Mouse (Mus musculus) spleen, adult 2 months (tissue): ENCODE measurements around the gene Nek6. TPM values are rescaled to one million over a fixed set of nuclear protein-coding genes. Genes with fewer than 3 reads are reported as not detected.

ENCODE experiments used
- DNase-seq, 2 experiments: peaks; one replicate each; pipeline versions ENCODE4 v3.0.0 to v3.0.0-alpha.2; 2012 to 2021; ENCODE audit warnings: low spot score in 2 of 2, low read depth in 1 of 2
- H3K27ac ChIP-seq: fragments of 200-500 bp; 2 replicates; pipeline ENCODE4 v1.5.1; 2012; ENCODE audit warnings: low read length, inconsistent platforms; ENCODE audit not compliant: insufficient read depth
- H3K27me3 ChIP-seq: fragments of 200-500 bp; 2 replicates; pipeline ENCODE4 v1.6.1; 2012; ENCODE audit warnings: mild to moderate bottlenecking, moderate library complexity, low read length, inconsistent platforms; ENCODE audit not compliant: control insufficient read depth, insufficient read depth
- H3K36me3 ChIP-seq: fragments of 200-500 bp; 2 replicates; pipeline ENCODE4 v1.6.1; 2012; ENCODE audit warnings: mild to moderate bottlenecking, low read length, inconsistent platforms; ENCODE audit not compliant: control insufficient read depth, insufficient read depth
- H3K4me1 ChIP-seq: fragments of 200-500 bp; 2 replicates; pipeline ENCODE4 v1.6.1; 2011; ENCODE audit warnings: inconsistent platforms; ENCODE audit not compliant: control insufficient read depth, insufficient read depth, insufficient read length
- H3K4me3 ChIP-seq: fragments of 200-500 bp; 2 replicates; pipeline ENCODE4 v1.5.1; 2011; ENCODE audit warnings: mild to moderate bottlenecking, inconsistent platforms; ENCODE audit not compliant: insufficient read depth, insufficient read length; ENCODE audit errors: extremely low read depth
- CTCF ChIP-seq: fragments of 200-500 bp; IDR thresholded peaks from 2 replicates; pipeline ENCODE4 v1.5.1; 2011; ENCODE audit warnings: mild to moderate bottlenecking, inconsistent platforms; ENCODE audit not compliant: insufficient read depth, insufficient read length, insufficient replicate concordance; ENCODE audit errors: extremely low read depth
- POLR2A ChIP-seq: fragments of 200-500 bp; IDR thresholded peaks from 2 replicates; pipeline ENCODE4 v1.6.1; 2011; ENCODE audit warnings: low read depth, low read length, inconsistent platforms
- WGBS: fragments of 180-500 bp; shearing (Covaris S2); methylation state at CpG from one replicate; pipeline ENCODE4 v1.1.7; 2018; 5-methylcytosine and 5-hydroxymethylcytosine counted together
- polyA plus RNA-seq: library from polyadenylated mRNA; depleted of rRNA; stranded (reverse); fragments of >200 nt; gene quantifications from 2 replicates; pipeline ENCODE4 v1.2.3, GENCODE M21; 2012

Gene Nek6
- polyA plus RNA-seq, 1 experiment, result 9.4 TPM

- TF ChIP-seq CTCF, result no peak
- Histone ChIP-seq H3K4me1 (peaks cover 10% of the 10 kb centered on the region; the same call in 1 of the 2 replicates), H3K4me3 (no peak overlapping the region), H3K27me3 (no peaks in the 10 kb centered on the region), H3K36me3 (no peaks in the 10 kb centered on the region), H3K27ac (no peak overlapping the region)
- peak; percentile 19 to 23 for DNase-seq
- 17% methylated on average over 8 of the region's 8 CpGs for WGBS
Measured at GRCm38 (mm10) chr2:38536331-38536731, 24.9 kb downstream of the Nek6 start.

GRCm38 (mm10) chr2:38539677-38540076 lies 28.2 kb downstream of the Nek6 start:
- H3K27ac ChIP-seq, result no peak overlapping the region
- no peak overlapping the region for H3K4me3 ChIP-seq
- H3K4me1 ChIP-seq, result peaks cover 11% of the 10 kb centered on the region; the same call in 1 of the 2 replicates
- H3K36me3 ChIP-seq, result no peaks in the 10 kb centered on the region
- 90% methylated on average over 9 of the region's 9 CpGs for WGBS
- no peaks in the 10 kb centered on the region for H3K27me3 ChIP-seq
- TF ChIP-seq POLR2A (no peak), CTCF (no peak)
- no peak for DNase-seq

- TF ChIP-seq POLR2A (no peak), CTCF (no peak)
- no peak for DNase-seq
- Histone ChIP-seq H3K36me3 (no peaks in the 10 kb centered on the region), H3K4me3 (no peak overlapping the region), H3K27me3 (no peaks in the 10 kb centered on the region), H3K27ac (no peak overlapping the region), H3K4me1 (peaks cover 12% of the 10 kb centered on the region; the same call in 1 of the 2 replicates)
- 81% methylated on average over 6 of the region's 6 CpGs for WGBS
Measured at GRCm38 (mm10) chr2:38540666-38541065, 29.2 kb downstream of the Nek6 start.

GRCm38 (mm10) chr2:38541101-38541500 lies 29.7 kb downstream of the Nek6 start:
- TF ChIP-seq POLR2A (no peak), CTCF (no peak)
- H3K4me1 ChIP-seq, result peaks cover 12% of the 10 kb centered on the region; the same call in 1 of the 2 replicates
- H3K27me3 ChIP-seq, result no peaks in the 10 kb centered on the region
- H3K27ac ChIP-seq, result no peak overlapping the region
- no peaks in the 10 kb centered on the region for H3K36me3 ChIP-seq
- DNase-seq, result no peak
- H3K4me3 ChIP-seq, result no peak overlapping the region
- WGBS, result 61% methylated on average over 3 of the region's 3 CpGs

- TF ChIP-seq CTCF, result no peak
- TF ChIP-seq POLR2A, result no peak
- no peaks in the 10 kb centered on the region for H3K27me3 ChIP-seq
- no peak overlapping the region for H3K4me3 ChIP-seq
- 39% methylated on average over 1 of the region's 1 CpGs for WGBS
- DNase-seq, result peak in 1 of 2 experiments; percentile 14
- H3K36me3 ChIP-seq, result no peaks in the 10 kb centered on the region
- H3K27ac ChIP-seq, result no peak overlapping the region
- H3K4me1 ChIP-seq, result peaks cover 7% of the 10 kb centered on the region; the same call in 1 of the 2 replicates
Measured at GRCm38 (mm10) chr2:38541570-38541969, 30.1 kb downstream of the Nek6 start.

- WGBS, result 33% methylated on average over 1 of the region's 1 CpGs
- DNase-seq, result no peak
- H3K36me3 ChIP-seq, result no peaks in the 10 kb centered on the region
- no peak for TF ChIP-seq POLR2A
- no peak for TF ChIP-seq CTCF
- peaks cover 5% of the 10 kb centered on the region; the same call in 1 of the 2 replicates for H3K4me1 ChIP-seq
- no peak overlapping the region for H3K4me3 ChIP-seq
- H3K27me3 ChIP-seq, result no peaks in the 10 kb centered on the region
- no peak overlapping the region for H3K27ac ChIP-seq
Measured at GRCm38 (mm10) chr2:38542366-38542765, 30.9 kb downstream of the Nek6 start.

GRCm38 (mm10) chr2:38543158-38543557 lies 31.7 kb downstream of the Nek6 start:
- no peak overlapping the region for H3K4me3 ChIP-seq
- peaks cover 5% of the 10 kb centered on the region; the same call in 1 of the 2 replicates for H3K4me1 ChIP-seq
- TF ChIP-seq POLR2A, result no peak
- no peaks in the 10 kb centered on the region for H3K27me3 ChIP-seq
- no peak overlapping the region for H3K27ac ChIP-seq
- DNase-seq, result no peak
- 89% methylated on average over 2 of the region's 2 CpGs for WGBS
- no peaks in the 10 kb centered on the region for H3K36me3 ChIP-seq
